Mouse (Mus musculus): ENCODE measurements around the gene Kmt2c.

DNA sequence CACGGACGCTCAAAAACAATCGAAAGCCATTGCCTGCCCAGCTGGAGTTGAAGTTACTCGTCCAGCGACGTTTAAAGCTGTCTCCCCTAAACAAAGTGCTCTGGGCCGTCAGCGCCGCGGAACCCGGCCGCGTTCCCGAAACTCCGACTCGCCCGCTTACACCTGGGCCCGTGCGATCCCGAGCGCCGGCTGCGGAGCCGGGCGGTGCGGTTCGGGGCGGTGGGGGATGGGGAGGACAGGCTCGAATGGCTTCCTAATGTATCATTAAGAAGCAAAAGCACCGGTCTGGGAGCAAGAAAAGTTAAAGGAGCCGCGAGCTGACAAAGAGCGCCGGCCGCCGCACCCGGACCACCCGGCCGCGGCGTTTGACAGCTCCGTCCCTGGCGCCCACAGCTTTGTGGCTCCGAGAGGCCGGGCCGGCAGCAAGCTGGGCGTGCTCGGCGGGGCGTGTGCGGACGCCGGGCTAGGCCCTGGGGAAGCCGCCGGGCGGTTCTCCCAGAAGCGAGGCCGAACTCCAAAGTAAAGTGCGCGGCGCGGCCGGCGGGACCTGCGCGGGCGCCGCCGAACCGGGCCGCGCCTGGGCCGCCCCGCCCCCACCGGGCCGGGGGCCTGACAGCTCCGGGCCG is 750 bp downstream of the Kmt2c start:
- TF ChIP-seq POLR2A (IDR thresholded peaks at IDR 0.05; ENCODE audit: borderline replicate concordance, insufficient read depth, low read length) (no peak), CTCF (IDR thresholded peaks at IDR 0.05; ENCODE audit: borderline replicate concordance, insufficient read depth, low read depth, low read length) (no peak)

All from cerebellum, adult 2 months (tissue).